Mouse (Mus musculus) CH12.LX (cell line): ENCODE data around the gene Rims1.

Source experiments
- CTCF ChIP-seq, 2 experiments: IDR thresholded peaks in 1 of 2; conservative IDR thresholded peaks in 1 of 2; 2 replicates each; pipeline ENCODE4 v1.5.1; 2011 to 2012; ENCODE audit warnings: low read depth in 2 of 2, low read length in 2 of 2, improper control_type of control experiment in 1 of 2, inconsistent platforms in 1 of 2, mild to moderate bottlenecking in 1 of 2, moderate library complexity in 1 of 2
- E2F4 ChIP-seq: IDR thresholded peaks from 2 replicates; pipeline ENCODE4 v1.6.1; 2011; ENCODE audit warnings: low read depth, low read length, improper control_type of control experiment; ENCODE audit not compliant: insufficient replicate concordance
- EP300 ChIP-seq: IDR thresholded peaks from 2 replicates; pipeline ENCODE4 v1.6.1; 2011; ENCODE audit warnings: low read length, improper control_type of control experiment
- ETS1 ChIP-seq: conservative IDR thresholded peaks from 2 replicates; pipeline ENCODE4 v1.6.1; 2012; ENCODE audit warnings: low read depth, mild to moderate bottlenecking, inconsistent platforms, low read length, improper control_type of control experiment, moderate library complexity
- NRF1 ChIP-seq: IDR thresholded peaks from 2 replicates; pipeline ENCODE4 v1.6.1; 2014; ENCODE audit warnings: low read depth, mild to moderate bottlenecking, inconsistent platforms, low read length, improper control_type of control experiment, moderate library complexity
- USF1 ChIP-seq: IDR thresholded peaks from 2 replicates; pipeline ENCODE4 v1.6.1; 2014; ENCODE audit warnings: low read depth, mild to moderate bottlenecking, inconsistent platforms, low read length, improper control_type of control experiment
- ZNF384 ChIP-seq: IDR thresholded peaks from 2 replicates; pipeline ENCODE4 v1.6.1; 2012; ENCODE audit warnings: low read depth, low read length, improper control_type of control experiment, inconsistent platforms

DNA sequence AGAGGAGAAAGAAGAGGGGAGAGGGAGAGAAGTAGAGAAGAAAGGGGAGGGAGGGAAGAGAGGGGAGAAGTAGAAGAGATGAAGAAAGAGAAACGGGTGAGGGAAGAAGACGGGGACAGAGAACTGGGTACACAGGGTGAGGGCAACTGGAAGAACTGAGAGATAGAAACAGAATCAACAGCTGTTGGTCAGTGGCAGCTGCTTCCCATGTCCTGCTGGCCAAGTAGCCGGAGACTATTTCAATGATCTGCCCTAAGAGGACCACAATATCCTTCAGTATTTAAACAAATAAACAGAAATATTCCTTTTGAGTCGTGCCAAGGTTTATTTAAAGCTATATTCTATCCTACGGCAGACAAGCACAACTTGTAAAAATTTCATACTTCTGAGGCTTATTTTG is 499.3 kb downstream of the Rims1 start:
- TF ChIP-seq NRF1: no peak
- no peak for TF ChIP-seq ZNF384
- no peak for TF ChIP-seq CTCF (conservative IDR thresholded peaks at IDR 0.05 in 1 of 2, IDR thresholded peaks at IDR 0.05 in 1 of 2; ENCODE audit: low read depth in 2 of 2, low read length in 2 of 2)
- no peak for TF ChIP-seq ETS1
- TF ChIP-seq EP300: no peak
- TF ChIP-seq USF1: no peak
- no peak for TF ChIP-seq E2F4
